Mouse (Mus musculus) myocyte (in vitro differentiated cells): ENCODE data around the gene Syt2. TPM values are rescaled to one million over a fixed set of nuclear protein-coding genes. Genes with fewer than 3 reads are reported as not detected.

Experiments used
- H3K27me3 ChIP-seq: one replicate; pipeline ENCODE4 v1.6.1; 2011; ENCODE audit not compliant: control insufficient read depth, insufficient read depth, insufficient read length
- H3K36me3 ChIP-seq: one replicate; pipeline ENCODE4 v1.6.1; 2011; ENCODE audit not compliant: control insufficient read depth, insufficient read depth
- H3K4me2 ChIP-seq: one replicate; pipeline ENCODE4 v1.6.1; 2011; ENCODE audit warnings: low read depth, control low read depth
- H3K4me3 ChIP-seq: one replicate; pipeline ENCODE4 v1.5.1; 2011; ENCODE audit warnings: mild to moderate bottlenecking, control low read depth, moderate library complexity
- H3K79me2 ChIP-seq: one replicate; pipeline ENCODE4 v1.6.1; 2011; ENCODE audit not compliant: control insufficient read depth, insufficient read depth
- H3ac ChIP-seq: one replicate; pipeline ENCODE4 v1.6.1; 2011; ENCODE audit not compliant: control insufficient read depth, insufficient read length
- CEBPB ChIP-seq: IDR thresholded peaks from 2 replicates; pipeline ENCODE4 v1.6.1; 2011; ENCODE audit warnings: mild to moderate bottlenecking, moderate library complexity; ENCODE audit not compliant: poor library complexity, insufficient read depth, severe bottlenecking
- E2F4 ChIP-seq: IDR thresholded peaks from one replicate; pipeline ENCODE4 v1.6.1; 2011; ENCODE audit warnings: mild to moderate bottlenecking, control low read depth, moderate library complexity; ENCODE audit not compliant: insufficient read depth
- MAX ChIP-seq: IDR thresholded peaks from one replicate; pipeline ENCODE4 v1.6.1; 2011; ENCODE audit warnings: low read depth, mild to moderate bottlenecking, control low read depth
- MYOD1 ChIP-seq, 3 experiments: IDR thresholded peaks; one replicate each; pipeline ENCODE4 v1.6.1; 2011; ENCODE audit warnings: control low read depth in 2 of 3, low read depth in 2 of 3, mild to moderate bottlenecking in 2 of 3, moderate library complexity in 1 of 3; ENCODE audit not compliant: insufficient read length in 2 of 3, control insufficient read depth in 1 of 3
- MYOG ChIP-seq, 3 experiments: IDR thresholded peaks; one replicate each; pipeline ENCODE4 v1.6.1; 2011; ENCODE audit warnings: control low read depth in 2 of 3, low read depth in 2 of 3, mild to moderate bottlenecking in 2 of 3; ENCODE audit not compliant: insufficient read length in 2 of 3, control insufficient read depth in 1 of 3, insufficient read depth in 1 of 3
- POLR2A ChIP-seq: IDR thresholded peaks from one replicate; pipeline ENCODE4 v1.6.1; 2011; ENCODE audit warnings: low read depth, mild to moderate bottlenecking, control low read depth, moderate library complexity; ENCODE audit not compliant: insufficient read length
- POLR2AphosphoS2 ChIP-seq: IDR thresholded peaks from one replicate; pipeline ENCODE4 v1.6.1; 2011; ENCODE audit warnings: low read depth, control low read depth; ENCODE audit not compliant: insufficient read length
- REST ChIP-seq: IDR thresholded peaks from one replicate; pipeline ENCODE4 v1.6.1; 2011; ENCODE audit warnings: mild to moderate bottlenecking, control low read depth, moderate library complexity; ENCODE audit not compliant: insufficient read depth, insufficient read length
- SRF ChIP-seq: IDR thresholded peaks from one replicate; pipeline ENCODE4 v1.6.1; 2011; ENCODE audit warnings: low read depth; ENCODE audit not compliant: control insufficient read depth, insufficient read length
- TCF12 ChIP-seq: IDR thresholded peaks from one replicate; pipeline ENCODE4 v1.6.1; 2011; ENCODE audit warnings: mild to moderate bottlenecking, control low read depth; ENCODE audit not compliant: poor library complexity, insufficient read depth, severe bottlenecking
- TCF3 ChIP-seq: IDR thresholded peaks from one replicate; pipeline ENCODE4 v1.6.1; 2011; ENCODE audit warnings: low read depth, control low read depth; ENCODE audit not compliant: insufficient read length
- USF1 ChIP-seq: IDR thresholded peaks from one replicate; pipeline ENCODE4 v1.6.1; 2011; ENCODE audit warnings: low read depth, mild to moderate bottlenecking, control low read depth, moderate library complexity
- polyA plus RNA-seq: library from polyadenylated mRNA; unstranded; fragments of >200 nt; fragmentation: generic; extraction: Trizol; gene quantifications from one replicate; pipeline ENCODE4 v1.2.1, GENCODE M21; 2012; ENCODE audit warnings: missing spikeins

Syt2 gene
- polyA plus RNA-seq, 1 experiment = 0.11 TPM

DNA sequence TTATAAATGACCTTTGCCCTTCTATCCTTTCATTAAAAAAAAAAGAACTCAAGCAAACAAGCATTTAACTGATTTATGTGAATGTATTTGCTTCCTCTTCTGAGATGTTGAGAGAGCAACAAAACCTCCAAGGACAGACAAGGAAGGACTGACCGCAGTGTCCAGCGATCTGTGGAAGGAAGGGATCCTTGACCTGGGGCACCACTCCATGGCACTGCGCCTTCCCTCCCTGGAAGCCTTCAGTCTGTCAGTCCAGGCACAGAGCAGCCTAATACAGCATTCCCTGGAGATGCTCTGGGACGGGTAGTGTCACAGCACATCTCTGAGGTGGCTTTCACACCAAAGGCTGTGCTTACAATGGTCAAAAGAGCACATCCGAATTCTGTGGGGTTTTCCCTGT, 136.3 kb downstream of the Syt2 start:
- H3K4me3 ChIP-seq = no peak overlapping the region
- H3K79me2 ChIP-seq = no peaks in the 10 kb centered on the region
- no peak for TF ChIP-seq POLR2A
- TF ChIP-seq SRF = no peak
- no peak for TF ChIP-seq E2F4
- no peak for TF ChIP-seq REST
- no peak for TF ChIP-seq POLR2AphosphoS2
- no peak for TF ChIP-seq MAX
- TF ChIP-seq USF1 = no peak
- no peak for TF ChIP-seq TCF12
- TF ChIP-seq MYOG (IDR thresholded peaks at IDR 0.05; ENCODE audit: control insufficient read depth in 1 of 3, insufficient read depth in 1 of 3, insufficient read length in 2 of 3, low read depth in 2 of 3) = no peak
- TF ChIP-seq CEBPB = no peak
- no peak for TF ChIP-seq TCF3
- TF ChIP-seq MYOD1 (IDR thresholded peaks at IDR 0.05; ENCODE audit: control insufficient read depth in 1 of 3, insufficient read length in 2 of 3, low read depth in 2 of 3) = no peak
- no peaks in the 10 kb centered on the region for H3K27me3 ChIP-seq
- no peak overlapping the region for H3ac ChIP-seq
- H3K36me3 ChIP-seq = no peaks in the 10 kb centered on the region
- no peak overlapping the region for H3K4me2 ChIP-seq

GRCm38 (mm10) chr1:134783958-134784357, 137.5 kb downstream of the Syt2 start:
- Histone ChIP-seq H3K36me3 (no peaks in the 10 kb centered on the region), H3K4me2 (no peak overlapping the region), H3K79me2 (no peaks in the 10 kb centered on the region), H3ac (no peak overlapping the region), H3K4me3 (no peak overlapping the region), H3K27me3 (no peaks in the 10 kb centered on the region)
- TF ChIP-seq CEBPB (no peak), MAX (no peak), REST (no peak), USF1 (no peak), TCF3 (no peak), TCF12 (no peak), POLR2AphosphoS2 (no peak), MYOG (IDR thresholded peaks at IDR 0.05; ENCODE audit: control insufficient read depth in 1 of 3, insufficient read depth in 1 of 3, insufficient read length in 2 of 3, low read depth in 2 of 3) (no peak), SRF (no peak), E2F4 (no peak), MYOD1 (IDR thresholded peaks at IDR 0.05; ENCODE audit: control insufficient read depth in 1 of 3, insufficient read length in 2 of 3, low read depth in 2 of 3) (no peak), POLR2A (no peak)

DNA sequence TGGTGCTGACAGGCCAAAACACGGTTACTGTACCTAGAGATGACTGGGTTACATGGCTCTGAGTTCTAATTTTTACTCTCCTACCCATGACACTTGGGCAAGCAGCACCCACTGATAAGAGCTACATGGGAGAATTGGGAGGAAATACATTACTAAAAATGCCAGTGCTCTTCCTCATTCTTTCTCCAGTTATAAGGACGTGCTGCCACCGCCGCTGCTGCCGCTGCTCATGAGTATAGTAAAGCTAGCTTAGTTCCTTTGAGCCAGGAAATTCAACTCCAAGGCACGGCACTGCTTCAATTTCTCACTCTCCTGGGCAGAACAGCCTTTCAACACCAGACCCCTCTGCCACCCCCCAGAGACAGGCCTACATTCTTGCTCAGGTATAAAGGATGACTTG, 138.0 kb downstream of the Syt2 start:
- Histone ChIP-seq H3K36me3 (no peaks in the 10 kb centered on the region), H3K79me2 (no peaks in the 10 kb centered on the region), H3ac (no peak overlapping the region), H3K4me2 (no peak overlapping the region), H3K4me3 (no peak overlapping the region), H3K27me3 (no peaks in the 10 kb centered on the region)
- TF ChIP-seq TCF3 (no peak), MYOG (IDR thresholded peaks at IDR 0.05; ENCODE audit: control insufficient read depth in 1 of 3, insufficient read depth in 1 of 3, insufficient read length in 2 of 3, low read depth in 2 of 3) (no peak), MYOD1 (IDR thresholded peaks at IDR 0.05; ENCODE audit: control insufficient read depth in 1 of 3, insufficient read length in 2 of 3, low read depth in 2 of 3) (no peak), USF1 (no peak), POLR2AphosphoS2 (no peak), REST (no peak), POLR2A (no peak), CEBPB (no peak), SRF (no peak), E2F4 (no peak), TCF12 (no peak), MAX (no peak)

DNA sequence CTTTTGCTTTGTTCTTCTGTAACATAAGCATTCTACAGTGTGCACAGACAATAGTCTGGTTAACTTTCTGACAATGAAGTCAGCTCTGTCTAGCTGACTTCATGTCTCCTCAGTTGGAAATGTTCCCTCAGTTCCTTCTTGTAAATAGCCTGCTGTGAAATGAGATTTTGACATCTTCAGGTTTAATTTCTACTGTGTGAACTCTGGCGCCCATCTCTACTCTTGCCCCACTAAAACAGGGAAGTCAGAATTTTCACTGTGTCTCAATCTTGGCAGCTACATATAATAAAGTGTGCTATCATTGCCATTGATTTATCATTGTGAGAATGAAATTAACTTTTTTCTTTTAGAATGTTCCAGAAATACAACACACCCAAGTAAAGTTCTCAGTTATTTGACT, 138.4 kb downstream of the Syt2 start:
- Histone ChIP-seq H3K36me3 (no peaks in the 10 kb centered on the region), H3K4me3 (no peak overlapping the region), H3ac (no peak overlapping the region), H3K4me2 (no peak overlapping the region), H3K79me2 (no peaks in the 10 kb centered on the region), H3K27me3 (no peaks in the 10 kb centered on the region)
- TF ChIP-seq MYOD1 (IDR thresholded peaks at IDR 0.05; ENCODE audit: control insufficient read depth in 1 of 3, insufficient read length in 2 of 3, low read depth in 2 of 3) = no peak
- TF ChIP-seq CEBPB = no peak
- TF ChIP-seq TCF12 = no peak
- no peak for TF ChIP-seq MAX
- no peak for TF ChIP-seq SRF
- TF ChIP-seq TCF3 = no peak
- TF ChIP-seq POLR2A = no peak

GRCm38 (mm10) chr1:134788096-134788495, 141.6 kb downstream of the Syt2 start:
- no peak for TF ChIP-seq MYOG (IDR thresholded peaks at IDR 0.05; ENCODE audit: control insufficient read depth in 1 of 3, insufficient read depth in 1 of 3, insufficient read length in 2 of 3, low read depth in 2 of 3)
- no peak for TF ChIP-seq REST
- TF ChIP-seq E2F4 = no peak
- no peak for TF ChIP-seq POLR2AphosphoS2
- TF ChIP-seq TCF12 = no peak
- no peak overlapping the region for H3K4me2 ChIP-seq
- H3K36me3 ChIP-seq = no peaks in the 10 kb centered on the region
- H3K79me2 ChIP-seq = no peaks in the 10 kb centered on the region
- H3ac ChIP-seq = no peak overlapping the region
- H3K27me3 ChIP-seq = no peaks in the 10 kb centered on the region
- H3K4me3 ChIP-seq = no peak overlapping the region
